Mouse (Mus musculus): ENCODE results near the gene Adgrl2. TPM values are rescaled to one million over a fixed set of nuclear protein-coding genes. Genes with fewer than 3 reads are reported as not detected.

Adgrl2 gene
- polyA plus RNA-seq, 1 experiment, result 6.6 TPM

GRCm38 (mm10) chr3:148867618-148868017 lies 122.7 kb downstream of the Adgrl2 start:
- Histone ChIP-seq H3K36me3 (ENCODE audit: control insufficient read depth, insufficient read depth, low read length) (no peaks in the 10 kb centered on the region), H3K27ac (ENCODE audit: insufficient read depth, low read length) (no peak overlapping the region), H3K27me3 (ENCODE audit: control insufficient read depth, insufficient read depth, low read length) (no peaks in the 10 kb centered on the region), H3K4me1 (ENCODE audit: control insufficient read depth, insufficient read depth, insufficient read length) (peaks cover 4% of the 10 kb centered on the region), H3K4me3 (ENCODE audit: extremely low read depth, insufficient read depth, insufficient read length) (no peak overlapping the region)
- TF ChIP-seq POLR2A (IDR thresholded peaks at IDR 0.05; ENCODE audit: low read depth, low read length), result no peak
- no peak for TF ChIP-seq CTCF (IDR thresholded peaks at IDR 0.05; ENCODE audit: extremely low read depth, insufficient read depth, insufficient read length, insufficient replicate concordance)
- no peak for DNase-seq (ENCODE audit: low read depth in 1 of 2, low spot score in 2 of 2)
- 17% methylated on average over 8 of the region's 8 CpGs for WGBS

- Histone ChIP-seq H3K27ac (ENCODE audit: insufficient read depth, low read length) (no peak overlapping the region), H3K4me3 (ENCODE audit: extremely low read depth, insufficient read depth, insufficient read length) (no peak overlapping the region), H3K36me3 (ENCODE audit: control insufficient read depth, insufficient read depth, low read length) (no peaks in the 10 kb centered on the region), H3K27me3 (ENCODE audit: control insufficient read depth, insufficient read depth, low read length) (no peaks in the 10 kb centered on the region), H3K4me1 (ENCODE audit: control insufficient read depth, insufficient read depth, insufficient read length) (peaks cover 4% of the 10 kb centered on the region)
- no peak for DNase-seq (ENCODE audit: low read depth in 1 of 2, low spot score in 2 of 2)
- TF ChIP-seq CTCF (IDR thresholded peaks at IDR 0.05; ENCODE audit: extremely low read depth, insufficient read depth, insufficient read length, insufficient replicate concordance) (no peak), POLR2A (IDR thresholded peaks at IDR 0.05; ENCODE audit: low read depth, low read length) (no peak)
- WGBS, result 90% methylated on average over 5 of the region's 5 CpGs
Measured at GRCm38 (mm10) chr3:148866633-148867032, 123.7 kb downstream of the Adgrl2 start.

DNA sequence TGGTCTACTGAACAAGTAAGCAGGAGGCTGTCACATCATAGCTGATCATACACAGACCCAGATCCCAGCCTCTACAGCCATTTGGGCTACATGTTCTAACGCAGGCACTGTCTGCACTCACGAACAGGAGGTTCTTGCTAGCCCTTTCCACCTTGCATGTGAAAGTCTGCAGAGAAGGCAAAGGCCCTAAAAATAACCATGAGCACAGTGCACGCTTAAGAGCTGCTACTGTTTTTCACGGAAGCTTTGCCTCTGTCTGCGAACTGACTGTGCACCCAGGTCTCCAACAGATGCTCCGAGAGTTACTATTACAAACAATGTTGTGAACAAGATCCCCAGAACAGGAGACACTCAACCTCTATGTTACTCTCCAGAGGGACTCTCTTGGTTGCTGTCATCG lies 124.3 kb downstream of the Adgrl2 start:
- H3K36me3 ChIP-seq (ENCODE audit: control insufficient read depth, insufficient read depth, low read length), result no peaks in the 10 kb centered on the region
- H3K4me1 ChIP-seq (ENCODE audit: control insufficient read depth, insufficient read depth, insufficient read length), result peaks cover 4% of the 10 kb centered on the region
- H3K4me3 ChIP-seq (ENCODE audit: extremely low read depth, insufficient read depth, insufficient read length), result no peak overlapping the region
- no peak for TF ChIP-seq CTCF (IDR thresholded peaks at IDR 0.05; ENCODE audit: extremely low read depth, insufficient read depth, insufficient read length, insufficient replicate concordance)
- TF ChIP-seq POLR2A (IDR thresholded peaks at IDR 0.05; ENCODE audit: low read depth, low read length), result no peak
- no peak overlapping the region for H3K27ac ChIP-seq (ENCODE audit: insufficient read depth, low read length)
- DNase-seq (ENCODE audit: low read depth in 1 of 2, low spot score in 2 of 2), result no peak
- WGBS, result 83% methylated on average over 7 of the region's 7 CpGs
- no peaks in the 10 kb centered on the region for H3K27me3 ChIP-seq (ENCODE audit: control insufficient read depth, insufficient read depth, low read length)

DNA sequence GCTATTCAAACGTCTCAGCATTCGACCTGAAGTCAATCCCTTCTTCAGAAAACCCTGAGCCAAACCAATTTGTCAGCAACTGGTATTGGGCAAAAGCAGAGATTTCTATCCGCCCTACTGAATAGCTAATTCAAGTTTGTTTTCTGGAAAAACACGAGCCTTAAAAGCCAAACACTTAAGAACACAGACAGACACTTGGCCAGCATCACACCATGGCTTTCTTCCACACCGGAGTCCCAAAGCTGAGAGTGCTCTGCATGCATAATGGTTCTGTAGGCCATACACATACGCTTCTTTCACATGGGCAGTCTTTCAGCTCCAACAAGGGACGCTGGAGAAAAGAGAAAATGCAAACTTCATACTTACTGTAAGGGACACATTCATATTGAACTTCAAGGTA lies 125.1 kb downstream of the Adgrl2 start:
- WGBS, result 83% methylated on average over 7 of the region's 7 CpGs
- H3K4me3 ChIP-seq (ENCODE audit: extremely low read depth, insufficient read depth, insufficient read length), result no peak overlapping the region
- peaks cover 4% of the 10 kb centered on the region for H3K4me1 ChIP-seq (ENCODE audit: control insufficient read depth, insufficient read depth, insufficient read length)
- no peak overlapping the region for H3K27ac ChIP-seq (ENCODE audit: insufficient read depth, low read length)
- H3K27me3 ChIP-seq (ENCODE audit: control insufficient read depth, insufficient read depth, low read length), result no peaks in the 10 kb centered on the region
- DNase-seq (ENCODE audit: low read depth in 1 of 2, low spot score in 2 of 2), result no peak
- H3K36me3 ChIP-seq (ENCODE audit: control insufficient read depth, insufficient read depth, low read length), result no peaks in the 10 kb centered on the region
- TF ChIP-seq CTCF (IDR thresholded peaks at IDR 0.05; ENCODE audit: extremely low read depth, insufficient read depth, insufficient read length, insufficient replicate concordance) (no peak), POLR2A (IDR thresholded peaks at IDR 0.05; ENCODE audit: low read depth, low read length) (no peak)

GRCm38 (mm10) chr3:148861860-148862259 lies 128.5 kb downstream of the Adgrl2 start:
- H3K27ac ChIP-seq (ENCODE audit: insufficient read depth, low read length), result no peak overlapping the region
- H3K4me1 ChIP-seq (ENCODE audit: control insufficient read depth, insufficient read depth, insufficient read length), result no peaks in the 10 kb centered on the region
- TF ChIP-seq CTCF (IDR thresholded peaks at IDR 0.05; ENCODE audit: extremely low read depth, insufficient read depth, insufficient read length, insufficient replicate concordance) (no peak), POLR2A (IDR thresholded peaks at IDR 0.05; ENCODE audit: low read depth, low read length) (no peak)
- no peak for DNase-seq (ENCODE audit: low read depth in 1 of 2, low spot score in 2 of 2)
- peaks cover 2% of the 10 kb centered on the region; the same call in 1 of the 2 replicates for H3K36me3 ChIP-seq (ENCODE audit: control insufficient read depth, insufficient read depth, low read length)
- H3K4me3 ChIP-seq (ENCODE audit: extremely low read depth, insufficient read depth, insufficient read length), result no peak overlapping the region
- H3K27me3 ChIP-seq (ENCODE audit: control insufficient read depth, insufficient read depth, low read length), result no peaks in the 10 kb centered on the region
- WGBS, result 92% methylated on average over 7 of the region's 7 CpGs

GRCm38 (mm10) chr3:148854306-148854910 lies 135.9 kb downstream of the Adgrl2 start:
- Histone ChIP-seq H3K4me1 (ENCODE audit: control insufficient read depth, insufficient read depth, insufficient read length) (peaks cover 3% of the 10 kb centered on the region; the same call in 1 of the 2 replicates), H3K4me3 (ENCODE audit: extremely low read depth, insufficient read depth, insufficient read length) (no peak overlapping the region), H3K27me3 (ENCODE audit: control insufficient read depth, insufficient read depth, low read length) (no peaks in the 10 kb centered on the region), H3K27ac (ENCODE audit: insufficient read depth, low read length) (no peak overlapping the region), H3K36me3 (ENCODE audit: control insufficient read depth, insufficient read depth, low read length) (peaks cover 2% of the 10 kb centered on the region; the same call in 1 of the 2 replicates)
- TF ChIP-seq POLR2A (IDR thresholded peaks at IDR 0.05; ENCODE audit: low read depth, low read length) (no peak), CTCF (IDR thresholded peaks at IDR 0.05; ENCODE audit: extremely low read depth, insufficient read depth, insufficient read length, insufficient replicate concordance) (no peak)
- 89% methylated on average over 12 of the region's 12 CpGs for WGBS
- no peak for DNase-seq (ENCODE audit: low read depth in 1 of 2, low spot score in 2 of 2)

- Histone ChIP-seq H3K4me1 (ENCODE audit: control insufficient read depth, insufficient read depth, insufficient read length) (peaks cover 3% of the 10 kb centered on the region; the same call in 1 of the 2 replicates), H3K4me3 (ENCODE audit: extremely low read depth, insufficient read depth, insufficient read length) (no peak overlapping the region), H3K27me3 (ENCODE audit: control insufficient read depth, insufficient read depth, low read length) (no peaks in the 10 kb centered on the region), H3K27ac (ENCODE audit: insufficient read depth, low read length) (no peak overlapping the region), H3K36me3 (ENCODE audit: control insufficient read depth, insufficient read depth, low read length) (no peaks in the 10 kb centered on the region)
- DNase-seq (ENCODE audit: low read depth in 1 of 2, low spot score in 2 of 2), result no peak
- WGBS, result 88% methylated on average over 8 of the region's 8 CpGs
- no peak for TF ChIP-seq CTCF (IDR thresholded peaks at IDR 0.05; ENCODE audit: extremely low read depth, insufficient read depth, insufficient read length, insufficient replicate concordance)
- no peak for TF ChIP-seq POLR2A (IDR thresholded peaks at IDR 0.05; ENCODE audit: low read depth, low read length)
Measured at GRCm38 (mm10) chr3:148853372-148853771, 137.0 kb downstream of the Adgrl2 start.

All from spleen, adult 2 months (tissue).